Mouse (Mus musculus) liver, embryonic 14.5 days (tissue): ENCODE measurements at regions not wholly inside any gene's neighbourhood (a gene's known extent, or its start where the extent isn't known, plus 50 kb on each side); places are given as distances from the start of the nearest gene placed in this dataset.

Source experiments
- CTCF ChIP-seq: IDR thresholded peaks from 2 replicates; pipeline ENCODE4 v1.5.1; 2016; ENCODE audit warnings: antibody characterized with exemption, low read depth, control low read depth
- EP300 ChIP-seq: IDR thresholded peaks from 2 replicates; pipeline ENCODE4 v1.6.1; 2016; ENCODE audit warnings: antibody characterized with exemption, low read depth

GRCm38 (mm10) chr1:77315347-77315746 lies 199.5 kb downstream of the Epha4 start:
- TF ChIP-seq CTCF = no peak
- no peak for TF ChIP-seq EP300
